Comparison of ENCODE assay signal across 14 mouse cellular contexts in the genomic region with DNA sequence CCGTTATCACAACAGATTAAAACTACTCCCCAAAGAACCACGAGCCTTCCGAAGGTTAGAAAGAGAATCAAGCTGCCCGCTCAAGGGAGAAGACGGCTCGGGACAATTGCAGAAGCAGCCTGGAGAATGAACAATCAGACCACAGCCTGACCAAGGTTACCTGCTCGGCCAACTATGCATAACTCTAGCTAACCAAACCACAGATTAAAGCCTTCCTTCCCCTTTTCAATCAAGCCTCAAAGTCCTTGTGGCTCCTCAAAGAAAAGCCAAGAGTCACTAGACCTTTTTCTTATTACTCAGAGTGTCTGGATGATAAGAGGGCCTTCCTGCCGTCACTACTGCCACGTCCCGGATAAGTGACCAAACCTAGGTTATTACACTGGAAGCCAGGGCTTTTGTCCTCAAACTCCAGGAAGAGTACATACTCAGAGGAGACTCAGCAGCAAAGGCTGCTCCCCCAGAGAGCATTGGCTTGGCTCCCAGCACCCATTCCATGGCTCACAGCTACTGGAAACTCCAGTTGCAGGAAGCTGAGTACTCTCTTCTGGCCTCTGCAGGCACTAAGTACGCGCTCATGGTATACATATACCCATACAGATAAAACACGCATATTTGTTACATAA. TPM values are rescaled to one million over a fixed set of nuclear protein-coding genes. Genes with fewer than 3 reads are reported as not detected.
DNase-seq lines count a peak whose midpoint lies in the region; ATAC-seq and TF ChIP-seq lines count a peak whose summit lies in the region.
"Had no signal": no experiment of that assay in that cellular context is flagged by ENCODE, and none has a peak within 500 bp of the region (broad histone marks: within the 10 kb centered on the region; RNA-seq: fewer than 3 reads in every experiment).

No protein-coding gene starts in this region.

- H3K9ac ChIP-seq in kidney, embryonic 15.5 days = no peak overlapping the region
- no peak overlapping the region for H3K9ac ChIP-seq in lung, embryonic 16.5 days (ENCODE audit: low read length)
- H3K9ac ChIP-seq: forebrain, embryonic 12.5 days; hindbrain, embryonic 15.5 days had no signal

- TF ChIP-seq CTCF in kidney, adult 2 months (conservative IDR thresholded peaks at IDR 0.05; ENCODE audit: insufficient read depth, insufficient read length, low read depth, low read length) = no peak

- no peak for TF ChIP-seq POLR2A in kidney, adult 2 months (IDR thresholded peaks at IDR 0.05; ENCODE audit: low read depth, low read length)

- peak; percentile 68 for DNase-seq in kidney, adult 2 months
- DNase-seq in layer of hippocampus, adult 9-10 months (ENCODE audit: low spot score) = no peak
- DNase-seq in adrenal gland, postnatal 10 days = no peak
- no peak for DNase-seq in embryo, embryonic 10 days (ENCODE audit: low spot score)
- DNase-seq: cerebellum, postnatal 36 days; gastrocnemius, adult 2 months had no signal

- H3K36me3 ChIP-seq in kidney, adult 2 months (ENCODE audit: control insufficient read depth, insufficient read depth, low read length) = peaks cover 2% of the 10 kb centered on the region
- H3K36me3 ChIP-seq in kidney, embryonic 15.5 days = peaks cover 14% of the 10 kb centered on the region
- H3K36me3 ChIP-seq in lung, embryonic 16.5 days (ENCODE audit: control insufficient read depth, insufficient read depth, low read length) = no peaks in the 10 kb centered on the region
- H3K36me3 ChIP-seq: hindbrain, embryonic 15.5 days had no signal

- H3K27ac ChIP-seq in kidney, adult 2 months (ENCODE audit: insufficient read depth, low read depth, low read length) = peak overlapping the region; percentile 9; the same call in 1 of the 2 replicates
- H3K27ac ChIP-seq in kidney, embryonic 15.5 days = no peak overlapping the region
- H3K27ac ChIP-seq in lung, embryonic 16.5 days (ENCODE audit: low read length) = 0 out of 2 replicates have a peak overlapping the region, but pooled peaks have one; percentile 28
- H3K27ac ChIP-seq: forebrain, embryonic 12.5 days; gastrocnemius, adult 2 months; hindbrain, embryonic 15.5 days; left cerebral cortex, adult 2 months had no signal

- 65% methylated on average over 13 of the region's 13 CpGs for WGBS in kidney, adult 2 months
- WGBS in kidney, embryonic 15.5 days = 79% methylated on average over 13 of the region's 13 CpGs
- 71% methylated on average over 13 of the region's 13 CpGs for WGBS in lung, embryonic 16.5 days

- no peak overlapping the region for H3K4me3 ChIP-seq in kidney, adult 2 months (ENCODE audit: insufficient read depth, low read depth, low read length)
- no peak overlapping the region for H3K4me3 ChIP-seq in kidney, embryonic 15.5 days (replicated peaks)
- H3K4me3 ChIP-seq in lung, embryonic 16.5 days (ENCODE audit: low read length) = no peak overlapping the region
- H3K4me3 ChIP-seq: forebrain, embryonic 12.5 days; gastrocnemius, adult 2 months; hindbrain, embryonic 15.5 days; left cerebral cortex, adult 2 months had no signal

- H3K27me3 ChIP-seq in kidney, adult 2 months (replicated peaks; ENCODE audit: control insufficient read depth, insufficient read depth, low read length) = no peaks in the 10 kb centered on the region
- no peaks in the 10 kb centered on the region for H3K27me3 ChIP-seq in kidney, embryonic 15.5 days
- no peaks in the 10 kb centered on the region for H3K27me3 ChIP-seq in lung, embryonic 16.5 days (ENCODE audit: control insufficient read depth, insufficient read depth, low read depth, low read length)
- H3K27me3 ChIP-seq: forebrain, embryonic 12.5 days; hindbrain, embryonic 15.5 days had no signal

- H3K9me3 ChIP-seq in kidney, embryonic 15.5 days (replicated peaks) = no peaks in the 10 kb centered on the region
- no peaks in the 10 kb centered on the region for H3K9me3 ChIP-seq in lung, embryonic 16.5 days (ENCODE audit: control insufficient read depth, low read length)
- H3K9me3 ChIP-seq: forebrain, embryonic 12.5 days; hindbrain, embryonic 15.5 days had no signal

- H3K4me1 ChIP-seq in kidney, adult 2 months (ENCODE audit: control insufficient read depth, insufficient read depth, low read length) = peaks cover 16% of the 10 kb centered on the region
- peaks cover 8% of the 10 kb centered on the region for H3K4me1 ChIP-seq in kidney, embryonic 15.5 days
- peaks cover 8% of the 10 kb centered on the region; the same call in 1 of the 2 replicates for H3K4me1 ChIP-seq in lung, embryonic 16.5 days (replicated peaks; ENCODE audit: control insufficient read depth, insufficient read depth, low read length)

- no peak for ATAC-seq in kidney, embryonic 15.5 days (replicated peaks; ENCODE audit: low FRiP score)
- peak; percentile 69 for ATAC-seq in granulocyte monocyte progenitor cell, adult 5-6 weeks (replicated peaks; ENCODE audit: poor library complexity, severe bottlenecking)
- no peak for ATAC-seq in lung, embryonic 16.5 days (ENCODE audit: low read depth)
- peak; percentile 39; the same call in 1 of the 2 replicates for ATAC-seq in neutrophil, adult 5-6 weeks (ENCODE audit: extremely low read depth, insufficient number of reproducible peaks, low FRiP score, poor library complexity, severe bottlenecking)

- no peak overlapping the region for H3K4me2 ChIP-seq in kidney, embryonic 15.5 days
- no peak overlapping the region for H3K4me2 ChIP-seq in lung, embryonic 16.5 days (ENCODE audit: low read depth, low read length)
- H3K4me2 ChIP-seq: forebrain, embryonic 12.5 days; hindbrain, embryonic 15.5 days had no signal

RNA-seq across cellular contexts. Expression of a gene that starts 3.8 kb away (rescaled TPM):
- 66.8 and 69.8 TPM in 2 replicates for polyA plus RNA-seq in kidney, adult 2 months (2012; rRNA removed)
- polyA plus RNA-seq in kidney, embryonic 15.5 days (2015; fragmentation: Nextera tagmentation; extraction: Ambion mirVana) = 13.4 and 13.5 TPM in 2 replicates
- 12.8 and 13.5 TPM in 2 replicates for total RNA-seq in granulocyte monocyte progenitor cell, adult 5-6 weeks (2014; fragmentation: Nextera tagmentation)
- total RNA-seq in granulocyte monocyte progenitor cell, adult 5-6 weeks (2017) = 7.0 and 10.4 TPM in 2 replicates
- 9.8 and 10.4 TPM in 2 replicates for polyA plus RNA-seq in lung, embryonic 16.5 days (2015; fragmentation: Nextera tagmentation; extraction: Ambion mirVana)
- 14.4 and 19.9 TPM in 2 replicates for total RNA-seq in neutrophil, adult 5-6 weeks (2017)
- 10 to 100 TPM; 14.7 to 17.4 TPM for total RNA-seq in adrenal gland, postnatal 10 days (2021)

RNA-seq across cellular contexts. Expression of a gene that starts 13.0 kb away (rescaled TPM):
- 0.72 and 1.3 TPM in 2 replicates for polyA plus RNA-seq in kidney, adult 2 months (2012; rRNA removed)
- polyA plus RNA-seq in kidney, embryonic 15.5 days (2015; fragmentation: Nextera tagmentation; extraction: Ambion mirVana) = 1.2 and 1.6 TPM in 2 replicates
- total RNA-seq in granulocyte monocyte progenitor cell, adult 5-6 weeks (2014; fragmentation: Nextera tagmentation) = 21.4 and 39.2 TPM in 2 replicates
- total RNA-seq in granulocyte monocyte progenitor cell, adult 5-6 weeks (2017) = 38.9 and 44.3 TPM in 2 replicates
- polyA plus RNA-seq in lung, embryonic 16.5 days (2015; fragmentation: Nextera tagmentation; extraction: Ambion mirVana) = 1.6 and 1.8 TPM in 2 replicates
- 37.0 and 37.6 TPM in 2 replicates for total RNA-seq in neutrophil, adult 5-6 weeks (2017)
- 1 to 10 TPM in 1 of 2 experiments, under 1 TPM in 1; 0.79 to 1.7 TPM for total RNA-seq in adrenal gland, postnatal 10 days (2021)
- polyA plus RNA-seq: C2C12 had no signal

Comparison
In these comparisons a context has a peak if more than half of its experiments do, and no peak if none do; other contexts are left out.
1. ATAC-seq: peak in granulocyte monocyte progenitor cell, adult 5-6 weeks (single experiment) and neutrophil, adult 5-6 weeks (single experiment); none in kidney, embryonic 15.5 days (single experiment) and lung, embryonic 16.5 days (single experiment).
2. RNA of a gene that starts 13.0 kb away (total RNA-seq): 21.4 to 44.3 TPM in granulocyte monocyte progenitor cell, adult 5-6 weeks and 37.0 to 37.6 TPM in neutrophil, adult 5-6 weeks; 0.79 to 1.7 TPM in adrenal gland, postnatal 10 days; every median in the first group is over 4 times any median in the second.